Mouse (Mus musculus) hindbrain, embryonic 10.5 days (tissue): Measurements from ENCODE around the gene Gsta1. TPM values are rescaled to one million over a fixed set of nuclear protein-coding genes. Genes with fewer than 3 reads are reported as not detected.
A peak's percentile ranks its signal among the peaks of the same experiment; 100 is the strongest.
"Not testable (repeated sequence)": the region's sequence is repeated elsewhere in the genome, so short reads cannot be mapped to it uniquely, and the experiment has no call there.

Experiments used
- DNase-seq: peaks from one replicate; pipeline ENCODE4 v3.0.0-alpha.2; 2017; ENCODE audit warnings: low spot score
- H3K27ac ChIP-seq: fragments of 300-500 bp; sonication (generic); 2 replicates; pipeline ENCODE4 v1.5.1; 2016; ENCODE audit warnings: mild to moderate bottlenecking, moderate library complexity
- H3K27me3 ChIP-seq: fragments of 300-500 bp; sonication (generic); 2 replicates; pipeline ENCODE4 v1.6.1; 2016; ENCODE audit warnings: mild to moderate bottlenecking; ENCODE audit not compliant: poor library complexity, insufficient read depth, severe bottlenecking
- H3K36me3 ChIP-seq: fragments of 300-500 bp; sonication (generic); 2 replicates; pipeline ENCODE4 v1.6.1; 2016; ENCODE audit warnings: mild to moderate bottlenecking, moderate library complexity
- H3K4me1 ChIP-seq: fragments of 300-500 bp; sonication (generic); replicated peaks from 2 replicates; pipeline ENCODE4 v1.6.1; 2016; ENCODE audit warnings: mild to moderate bottlenecking
- H3K4me3 ChIP-seq: fragments of 300-500 bp; sonication (generic); 2 replicates; pipeline ENCODE4 v1.5.1; 2016; ENCODE audit warnings: mild to moderate bottlenecking, moderate library complexity
- H3K9me3 ChIP-seq: fragments of 300-500 bp; sonication (generic); 2 replicates; pipeline ENCODE4 v1.6.1; 2016; ENCODE audit warnings: mild to moderate bottlenecking, moderate library complexity
- WGBS: fragments of 180-500 bp; shearing (Covaris S2); methylation state at CpG from one replicate; pipeline ENCODE4 v1.1.7; 2016; 5-methylcytosine and 5-hydroxymethylcytosine counted together
- polyA plus RNA-seq: library from polyadenylated mRNA; unstranded; fragments of >200 nt; fragmentation: Nextera tagmentation; extraction: Ambion mirVana; gene quantifications from 2 replicates; pipeline ENCODE4 v1.2.1, GENCODE M21; 2016

Gene Gsta1
- polyA plus RNA-seq, 1 experiment from 2014 or later: not detected

GRCm38 (mm10) chr9:78210821-78211220, 19.6 kb upstream of the Gsta1 start:
- Histone ChIP-seq H3K9me3 (0 out of 2 replicates have a peak, but pooled peaks cover 3% of the 10 kb centered on the region), H3K36me3 (peaks cover 25% of the 10 kb centered on the region; the same call in 1 of the 2 replicates), H3K27ac (no peak overlapping the region), H3K27me3 (no peaks in the 10 kb centered on the region), H3K4me3 (no peak overlapping the region), H3K4me1 (no peaks in the 10 kb centered on the region)
- 94% methylated on average over 2 of the region's 2 CpGs for WGBS
- no peak for DNase-seq

DNA sequence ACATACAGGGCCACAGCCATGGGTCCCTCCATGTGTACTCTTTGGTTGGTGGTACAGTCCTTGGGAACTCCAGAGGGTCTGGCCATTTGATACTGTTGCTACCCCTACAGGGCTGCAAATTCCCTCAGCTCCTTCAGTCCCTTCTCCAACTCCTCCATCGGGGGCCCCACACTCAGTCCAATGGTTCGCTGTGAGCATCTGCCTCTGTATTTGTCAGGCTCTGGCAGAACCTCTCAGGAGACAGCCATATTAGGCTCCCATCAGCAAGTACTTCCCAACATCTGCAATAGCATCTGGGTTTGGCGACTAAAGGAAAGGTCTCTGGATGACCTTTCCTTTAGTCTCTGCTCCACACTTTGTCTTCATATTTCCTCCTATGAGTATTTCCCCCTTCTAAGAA, 18.9 kb upstream of the Gsta1 start:
- H3K36me3 ChIP-seq: peaks cover 23% of the 10 kb centered on the region; the same call in 1 of the 2 replicates
- WGBS: 94% methylated on average over 3 of the region's 3 CpGs
- H3K4me3 ChIP-seq: no peak overlapping the region
- DNase-seq: no peak
- 0 out of 2 replicates have a peak, but pooled peaks cover 3% of the 10 kb centered on the region for H3K9me3 ChIP-seq
- H3K27ac ChIP-seq: no peak overlapping the region
- H3K27me3 ChIP-seq: no peaks in the 10 kb centered on the region
- H3K4me1 ChIP-seq: no peaks in the 10 kb centered on the region

- H3K4me3 ChIP-seq: no peak overlapping the region
- 84% methylated on average over 7 of the region's 7 CpGs for WGBS
Observed at GRCm38 (mm10) chr9:78212341-78213049, 18.0 kb upstream of the Gsta1 start.

GRCm38 (mm10) chr9:78217074-78217473, 13.4 kb upstream of the Gsta1 start:
- H3K9me3 ChIP-seq: 0 out of 2 replicates have a peak, but pooled peaks cover 3% of the 10 kb centered on the region
- no peaks in the 10 kb centered on the region for H3K27me3 ChIP-seq
- DNase-seq: no peak
- 83% methylated on average over 4 of the region's 4 CpGs for WGBS
- no peaks in the 10 kb centered on the region for H3K4me1 ChIP-seq
- H3K27ac ChIP-seq: no peak overlapping the region
- H3K4me3 ChIP-seq: no peak overlapping the region
- H3K36me3 ChIP-seq: no peaks in the 10 kb centered on the region

More at GRCm38 (mm10) chr9:78212341-78213049, 18.0 kb upstream of the Gsta1 start:
- 0 out of 2 replicates have a peak, but pooled peaks cover 3% of the 10 kb centered on the region for H3K9me3 ChIP-seq
- no peaks in the 10 kb centered on the region for H3K4me1 ChIP-seq
- H3K27me3 ChIP-seq: no peaks in the 10 kb centered on the region
- no peak overlapping the region for H3K27ac ChIP-seq
- no peak for DNase-seq
- peaks cover 20% of the 10 kb centered on the region; the same call in 1 of the 2 replicates for H3K36me3 ChIP-seq

DNA sequence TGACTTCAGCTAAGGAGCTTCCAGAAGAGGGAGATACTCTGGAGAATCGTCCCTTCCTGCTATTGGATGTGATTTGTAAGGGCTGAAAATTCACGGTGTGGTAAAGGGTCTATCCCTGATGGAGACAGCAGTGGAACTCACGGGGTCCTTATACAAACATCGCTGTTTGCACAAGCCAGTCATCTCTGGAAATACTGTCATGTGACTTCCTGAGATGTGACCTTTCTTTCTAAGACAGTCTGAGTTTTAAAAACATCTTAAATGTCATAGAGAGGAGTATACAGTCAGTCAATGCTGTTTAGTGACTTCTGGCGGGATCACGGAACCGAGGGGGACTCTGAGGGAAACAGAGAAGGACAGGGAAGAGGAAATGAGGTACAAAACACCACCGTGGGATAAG, 7.8 kb upstream of the Gsta1 start:
- H3K36me3 ChIP-seq: no peaks in the 10 kb centered on the region
- H3K27ac ChIP-seq: no peak overlapping the region
- no peaks in the 10 kb centered on the region for H3K27me3 ChIP-seq
- no peaks in the 10 kb centered on the region for H3K9me3 ChIP-seq
- H3K4me3 ChIP-seq: no peak overlapping the region
- no peak for DNase-seq
- peaks cover 7% of the 10 kb centered on the region; the same call in 1 of the 2 replicates for H3K4me1 ChIP-seq
- 72% methylated on average over 8 of the region's 8 CpGs for WGBS

DNA sequence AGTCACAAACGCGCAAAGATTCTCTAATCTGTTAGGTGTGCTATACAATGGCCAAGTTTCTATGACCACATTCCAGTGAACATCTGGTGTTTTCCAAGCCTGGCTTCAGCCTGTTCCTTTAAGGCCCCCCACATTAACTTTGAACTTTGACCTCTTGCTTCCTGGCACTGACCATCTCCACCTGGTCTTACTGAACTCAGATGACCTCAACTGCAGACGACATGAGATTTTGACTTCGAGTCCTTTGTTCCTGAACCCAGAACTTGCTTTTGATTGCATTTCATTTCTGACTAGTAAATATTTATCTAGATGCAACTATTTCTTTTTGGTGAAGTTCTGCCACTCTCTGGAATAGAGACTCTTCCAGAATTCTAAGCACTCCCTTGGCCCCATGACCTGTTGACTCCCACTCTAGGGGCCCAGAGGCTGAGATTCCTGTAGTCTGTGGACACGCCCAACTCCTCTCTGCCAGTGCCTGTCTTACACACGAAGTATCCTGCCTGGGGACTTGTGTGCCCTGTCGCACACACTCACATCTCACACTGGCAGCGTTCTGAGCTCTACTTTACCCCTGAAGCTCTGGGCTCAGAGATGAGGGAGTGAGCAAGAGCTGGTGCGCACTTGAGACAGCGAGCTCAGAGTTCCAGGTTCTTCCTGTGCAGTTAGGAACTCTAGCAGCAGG, 7.1 kb upstream of the Gsta1 start:
- Histone ChIP-seq H3K27ac (no peak overlapping the region), H3K4me3 (no peak overlapping the region), H3K9me3 (no peaks in the 10 kb centered on the region), H3K36me3 (no peaks in the 10 kb centered on the region), H3K4me1 (peaks cover 7% of the 10 kb centered on the region; the same call in 1 of the 2 replicates), H3K27me3 (no peaks in the 10 kb centered on the region)
- 75% methylated on average over 10 of the region's 10 CpGs for WGBS
- peak; percentile 15 for DNase-seq

DNA sequence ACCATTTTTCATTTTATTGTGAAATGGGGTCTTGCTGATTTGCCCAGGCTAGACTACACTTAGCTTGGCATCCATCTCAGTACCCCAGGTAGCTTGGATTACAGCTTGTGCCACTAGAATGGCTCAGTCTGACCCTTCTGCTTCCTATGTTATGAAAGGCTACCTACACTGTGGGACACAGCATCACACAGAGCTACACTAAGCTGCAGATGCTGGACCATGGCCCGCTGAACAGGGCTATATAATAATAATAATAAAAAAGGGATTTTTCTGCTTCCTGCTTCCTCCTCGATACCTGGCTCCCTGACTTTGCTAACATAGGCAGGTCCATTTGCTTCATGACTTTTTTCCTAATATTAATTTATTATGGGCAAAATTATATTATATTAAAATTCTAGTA, 6.0 kb upstream of the Gsta1 start:
- no peak for DNase-seq
- Histone ChIP-seq H3K4me3 (no peak overlapping the region), H3K36me3 (no peaks in the 10 kb centered on the region), H3K9me3 (no peaks in the 10 kb centered on the region), H3K27me3 (no peaks in the 10 kb centered on the region), H3K27ac (no peak overlapping the region), H3K4me1 (peaks cover 7% of the 10 kb centered on the region; the same call in 1 of the 2 replicates)
- WGBS: 90% methylated on average over 2 of the region's 2 CpGs

- no peak for DNase-seq
Observed at GRCm38 (mm10) chr9:78225304-78225703, 5.2 kb upstream of the Gsta1 start.

GRCm38 (mm10) chr9:78228122-78228521, 2.3 kb upstream of the Gsta1 start:
- H3K27ac ChIP-seq: no peak overlapping the region
- no peaks in the 10 kb centered on the region for H3K9me3 ChIP-seq
- H3K27me3 ChIP-seq: no peaks in the 10 kb centered on the region
- no peak for DNase-seq
- no peaks in the 10 kb centered on the region for H3K36me3 ChIP-seq
- H3K4me1 ChIP-seq: peaks cover 7% of the 10 kb centered on the region; the same call in 1 of the 2 replicates
- no peak overlapping the region for H3K4me3 ChIP-seq
- WGBS: 93% methylated on average over 2 of the region's 2 CpGs

More at GRCm38 (mm10) chr9:78225304-78225703, 5.2 kb upstream of the Gsta1 start:
- 86% methylated on average over 11 of the region's 11 CpGs for WGBS
- H3K36me3 ChIP-seq: no peaks in the 10 kb centered on the region
- H3K4me3 ChIP-seq: no peak overlapping the region
- H3K9me3 ChIP-seq: no peaks in the 10 kb centered on the region
- H3K27me3 ChIP-seq: no peaks in the 10 kb centered on the region
- no peak overlapping the region for H3K27ac ChIP-seq
- peaks cover 7% of the 10 kb centered on the region; the same call in 1 of the 2 replicates for H3K4me1 ChIP-seq

GRCm38 (mm10) chr9:78229658-78230057, 798 bp upstream of the Gsta1 start:
- WGBS: 77% methylated on average over 3 of the region's 3 CpGs
- not testable (repeated sequence) for H3K27me3 ChIP-seq, H3K36me3 ChIP-seq, H3K4me1 ChIP-seq, H3K27ac ChIP-seq, H3K9me3 ChIP-seq, DNase-seq, H3K4me3 ChIP-seq

- WGBS: no CpG with 5 or more reads among the region's 10 CpGs
- not testable (repeated sequence) for H3K4me1 ChIP-seq, H3K9me3 ChIP-seq, H3K27ac ChIP-seq, DNase-seq, H3K4me3 ChIP-seq, H3K27me3 ChIP-seq, H3K36me3 ChIP-seq
Observed at GRCm38 (mm10) chr9:78233121-78233695, 2.8 kb downstream of the Gsta1 start.

- 78% methylated on average over 4 of the region's 4 CpGs for WGBS
Observed at GRCm38 (mm10) chr9:78255683-78256470, 25.4 kb downstream of the Gsta1 start.

More at GRCm38 (mm10) chr9:78255683-78256470, 25.4 kb downstream of the Gsta1 start:
- not testable (repeated sequence) for H3K27ac ChIP-seq, H3K27me3 ChIP-seq, DNase-seq, H3K4me1 ChIP-seq, H3K4me3 ChIP-seq, H3K36me3 ChIP-seq, H3K9me3 ChIP-seq
